25 mouse cellular contexts compared by ENCODE assay signal in genomic region chr10:5336394-5336793, GRCm38 (mm10).
A peak's percentile ranks its signal among the peaks of the same experiment; 100 is the strongest.
DNase-seq lines count a peak whose midpoint lies in the region; ATAC-seq and TF ChIP-seq lines count a peak whose summit lies in the region.
"Had no signal": no experiment of that assay in that cellular context is flagged by ENCODE, and none has a peak within 500 bp of the region (broad histone marks: within the 10 kb centered on the region; RNA-seq: fewer than 3 reads in every experiment).

No protein-coding gene starts in this region.

- peak; percentile 48; the same call in 1 of the 2 replicates for TF ChIP-seq CTCF in kidney, postnatal 0 days (IDR thresholded peaks at IDR 0.05; ENCODE audit: low read depth)
- TF ChIP-seq CTCF in lung, postnatal 0 days (IDR thresholded peaks at IDR 0.05), result peak; percentile 56
- TF ChIP-seq CTCF in lung, adult 2 months (IDR thresholded peaks at IDR 0.05; ENCODE audit: insufficient read depth, low read length), result no peak
- TF ChIP-seq CTCF in Patski (IDR thresholded peaks at IDR 0.05), result peak; percentile 43

- H3K4me2 ChIP-seq in kidney, postnatal 0 days (ENCODE audit: low read length), result no peak overlapping the region
- H3K4me2 ChIP-seq in lung, postnatal 0 days (replicated peaks; ENCODE audit: low read depth, low read length), result no peak overlapping the region
- H3K4me2 ChIP-seq: embryonic facial prominence, embryonic 12.5 days; forebrain, embryonic 13.5 days; hindbrain, embryonic 14.5 days; liver, embryonic 15.5 days; midbrain, embryonic 12.5 days had no signal

- POLR2A ChIA-PET in Patski (lab: Charles Lee), result no interaction called here

- in situ Hi-C loops in Patski (cut with MboI; ENCODE audit: low pct_unique_long_range_greater_than_20kb), result loop anchor here (25.0 kb wide), 1 partner anchor 1349 kb away; no protein-coding TSS in a partner anchor

- no peak overlapping the region for H3K4me3 ChIP-seq in kidney, postnatal 0 days (replicated peaks; ENCODE audit: low read depth, low read length)
- H3K4me3 ChIP-seq in lung, postnatal 0 days (ENCODE audit: low read depth, low read length), result no peak overlapping the region
- no peak overlapping the region for H3K4me3 ChIP-seq in lung, adult 2 months (replicated peaks; ENCODE audit: extremely low read depth, low read depth, low read length)
- H3K4me3 ChIP-seq: embryonic facial prominence, embryonic 12.5 days; erythroblast, embryonic 14.5 days; forebrain, embryonic 13.5 days; limb, embryonic 10.5 days; liver, embryonic 15.5 days; midbrain, embryonic 12.5 days; myocyte had no signal

- H3K27me3 ChIP-seq in kidney, postnatal 0 days (ENCODE audit: insufficient read depth, low read length), result no peaks in the 10 kb centered on the region
- H3K27me3 ChIP-seq in lung, postnatal 0 days (replicated peaks; ENCODE audit: insufficient read depth, low read length), result no peaks in the 10 kb centered on the region
- peaks cover 56% of the 10 kb centered on the region for H3K27me3 ChIP-seq in Patski
- H3K27me3 ChIP-seq: embryonic facial prominence, embryonic 12.5 days; forebrain, embryonic 13.5 days; liver, embryonic 15.5 days; midbrain, embryonic 12.5 days had no signal

- no peak overlapping the region for H3K9ac ChIP-seq in kidney, postnatal 0 days (ENCODE audit: low read depth, low read length)
- no peak overlapping the region for H3K9ac ChIP-seq in lung, postnatal 0 days (replicated peaks; ENCODE audit: low read depth)
- H3K9ac ChIP-seq: embryonic facial prominence, embryonic 12.5 days; forebrain, embryonic 13.5 days; hindbrain, embryonic 14.5 days; liver, embryonic 15.5 days; midbrain, embryonic 12.5 days had no signal

- peak; percentile 33 for DNase-seq in kidney, postnatal 0 days (ENCODE audit: low spot score)
- DNase-seq in kidney, adult 8-10 months, result no peak
- DNase-seq in lung, postnatal 0 days (ENCODE audit: low spot score), result peak; percentile 44
- DNase-seq in lung, adult 2 months, result no peak
- DNase-seq in Patski (ENCODE audit: low read depth, low spot score), result no peak
- DNase-seq in naive thymus-derived CD4-positive, alpha-beta T cell, adult 2 months (ENCODE audit: low read depth), result peak; percentile 22
- no peak for DNase-seq in testis, postnatal 10 days (ENCODE audit: low spot score)
- DNase-seq: adrenal gland, adult 2 months; cerebellum, adult 8-10 months; gastrocnemius, postnatal 10 days; kidney, adult 11 months; kidney, postnatal 14 days; lung, postnatal 36 days; right cerebral cortex, postnatal 14 days; spleen, adult 18-20 months; thymus, adult 2 months had no signal

- no peaks in the 10 kb centered on the region for H3K4me1 ChIP-seq in kidney, postnatal 0 days (replicated peaks; ENCODE audit: insufficient read depth, low read length)
- H3K4me1 ChIP-seq in lung, postnatal 0 days (ENCODE audit: insufficient read depth, low read depth, low read length), result no peaks in the 10 kb centered on the region
- no peaks in the 10 kb centered on the region for H3K4me1 ChIP-seq in lung, adult 2 months (ENCODE audit: control insufficient read depth, insufficient read depth, low read length)
- H3K4me1 ChIP-seq: embryonic facial prominence, embryonic 12.5 days; forebrain, embryonic 13.5 days; limb, embryonic 10.5 days; liver, embryonic 15.5 days; midbrain, embryonic 12.5 days had no signal

- no peak overlapping the region for H3K27ac ChIP-seq in kidney, postnatal 0 days
- H3K27ac ChIP-seq in lung, postnatal 0 days (ENCODE audit: low read length), result no peak overlapping the region
- H3K27ac ChIP-seq: embryonic facial prominence, embryonic 12.5 days; forebrain, embryonic 13.5 days; hindbrain, embryonic 14.5 days; limb, embryonic 10.5 days; liver, embryonic 15.5 days; midbrain, embryonic 12.5 days had no signal

- H3K9me3 ChIP-seq in kidney, postnatal 0 days (replicated peaks; ENCODE audit: low read length), result no peaks in the 10 kb centered on the region
- no peaks in the 10 kb centered on the region for H3K9me3 ChIP-seq in lung, postnatal 0 days (ENCODE audit: low read length)
- H3K9me3 ChIP-seq: embryonic facial prominence, embryonic 12.5 days; forebrain, embryonic 13.5 days; limb, embryonic 10.5 days; liver, embryonic 15.5 days; midbrain, embryonic 12.5 days had no signal

- TF ChIP-seq EP300 in lung, postnatal 0 days (IDR thresholded peaks at IDR 0.05), result no peak

- ATAC-seq in kidney, postnatal 0 days (replicated peaks; ENCODE audit: low FRiP score, low read depth), result no peak
- ATAC-seq in lung, postnatal 0 days, result no peak
- no peak for ATAC-seq in Patski
- no peak for ATAC-seq in megakaryocyte, adult 5-6 weeks (ENCODE audit: poor library complexity, severe bottlenecking)
- ATAC-seq: forebrain, embryonic 13.5 days had no signal

- no peak for TF ChIP-seq POLR2A in lung, adult 2 months (IDR thresholded peaks at IDR 0.05; ENCODE audit: borderline replicate concordance, extremely low read depth, low read depth, low read length)

- CTCF ChIA-PET in Patski (lab: Charles Lee), result interaction anchor here (1.3 kb wide), 1 partner anchor 170 kb away, joined by 4 read pairs; no protein-coding TSS in a partner anchor

- H3K36me3 ChIP-seq in kidney, postnatal 0 days (ENCODE audit: insufficient read depth, low read length), result no peaks in the 10 kb centered on the region
- no peaks in the 10 kb centered on the region for H3K36me3 ChIP-seq in lung, postnatal 0 days (ENCODE audit: insufficient read depth, low read length)
- H3K36me3 ChIP-seq: embryonic facial prominence, embryonic 12.5 days; limb, embryonic 10.5 days; liver, embryonic 15.5 days; midbrain, embryonic 12.5 days had no signal

Comparison
In these comparisons a context has a peak if more than half of its experiments do, and no peak if none do; other contexts are left out.
1. DNase-seq: peak in kidney, postnatal 0 days (single experiment), lung, postnatal 0 days (single experiment) and naive thymus-derived CD4-positive, alpha-beta T cell, adult 2 months (single experiment); none in kidney, adult 8-10 months (0 of 2), lung, adult 2 months (single experiment), Patski (single experiment) and testis, postnatal 10 days (single experiment).